Mouse (Mus musculus): ENCODE results near the gene Bicd1.
"Not testable (repeated sequence)": the region's sequence is repeated elsewhere in the genome, so short reads cannot be mapped to it uniquely, and the experiment has no call there.

The Bicd1 gene

GRCm38 (mm10) chr6:149408833-149409332 is at the start of gene Bicd1:
Gene Bicd1, plus strand, starts transcription at chr6:149408886.
- in situ Hi-C loops (cut with MboI; ENCODE audit: unreplicated experiment in 2 of 2), result no loop called here

- in situ Hi-C loops (cut with MboI; ENCODE audit: unreplicated experiment in 2 of 2), result not testable (repeated sequence)
Measured at GRCm38 (mm10) chr6:149362533-149362932, 46.2 kb upstream of the Bicd1 start.

GRCm38 (mm10) chr6:149365975-149366374 is 42.7 kb upstream of the Bicd1 start:
- in situ Hi-C loops (cut with MboI; ENCODE audit: unreplicated experiment in 2 of 2), result not testable (repeated sequence)

GRCm38 (mm10) chr6:149366403-149366802 is 42.3 kb upstream of the Bicd1 start:
- in situ Hi-C loops (cut with MboI; ENCODE audit: unreplicated experiment in 2 of 2), result no loop called here

GRCm38 (mm10) chr6:149374986-149375457 is 33.7 kb upstream of the Bicd1 start:
- in situ Hi-C loops (cut with MboI; ENCODE audit: unreplicated experiment in 2 of 2), result loop anchor here (5.0 kb wide), 6 partner anchors 38 to 318 kb away; partner anchors contain the start of genes Amn1 (in 1 of the 2), Gm10203 (in 1 of the 2) and Resf1 (in 1 of the 2)

- in situ Hi-C loops (cut with MboI; ENCODE audit: unreplicated experiment in 2 of 2), result no loop called here
Measured at GRCm38 (mm10) chr6:149383531-149383930, 25.2 kb upstream of the Bicd1 start.

- in situ Hi-C loops (cut with MboI; ENCODE audit: unreplicated experiment in 2 of 2), result no loop called here
Measured at GRCm38 (mm10) chr6:149386389-149386788, 22.3 kb upstream of the Bicd1 start.

- in situ Hi-C loops (cut with MboI; ENCODE audit: unreplicated experiment in 2 of 2), result not testable (repeated sequence)
Measured at GRCm38 (mm10) chr6:149389626-149390025, 19.1 kb upstream of the Bicd1 start.

GRCm38 (mm10) chr6:149399396-149399795 is 9.3 kb upstream of the Bicd1 start:
- in situ Hi-C loops (cut with MboI; ENCODE audit: unreplicated experiment in 2 of 2), result no loop called here

- in situ Hi-C loops (cut with MboI; ENCODE audit: unreplicated experiment in 2 of 2), result no loop called here
Measured at GRCm38 (mm10) chr6:149409341-149409740, 655 bp downstream of the Bicd1 start.

- in situ Hi-C loops (cut with MboI; ENCODE audit: unreplicated experiment in 2 of 2), result no loop called here
Measured at GRCm38 (mm10) chr6:149409845-149410244, 1.2 kb downstream of the Bicd1 start.

- in situ Hi-C loops (cut with MboI; ENCODE audit: unreplicated experiment in 2 of 2), result no loop called here
Measured at GRCm38 (mm10) chr6:149413256-149413655, 4.6 kb downstream of the Bicd1 start.

- in situ Hi-C loops (cut with MboI; ENCODE audit: unreplicated experiment in 2 of 2), result no loop called here
Measured at GRCm38 (mm10) chr6:149424748-149425147, 16.1 kb downstream of the Bicd1 start.

GRCm38 (mm10) chr6:149439140-149439539 is 30.5 kb downstream of the Bicd1 start:
- in situ Hi-C loops (cut with MboI; ENCODE audit: unreplicated experiment in 2 of 2), result no loop called here

GRCm38 (mm10) chr6:149442884-149443283 is 34.2 kb downstream of the Bicd1 start:
- in situ Hi-C loops (cut with MboI; ENCODE audit: unreplicated experiment in 2 of 2), result no loop called here

- in situ Hi-C loops (cut with MboI; ENCODE audit: unreplicated experiment in 2 of 2), result no loop called here
Measured at GRCm38 (mm10) chr6:149445854-149446253, 37.2 kb downstream of the Bicd1 start.

GRCm38 (mm10) chr6:149457324-149457723 is 48.6 kb downstream of the Bicd1 start:
- in situ Hi-C loops (cut with MboI; ENCODE audit: unreplicated experiment in 2 of 2), result no loop called here

- in situ Hi-C loops (cut with MboI; ENCODE audit: unreplicated experiment in 2 of 2), result no loop called here
Measured at GRCm38 (mm10) chr6:149460971-149461370, 52.3 kb downstream of the Bicd1 start.

- in situ Hi-C loops (cut with MboI; ENCODE audit: unreplicated experiment in 2 of 2), result no loop called here
Measured at GRCm38 (mm10) chr6:149471477-149471876, 62.8 kb downstream of the Bicd1 start.

GRCm38 (mm10) chr6:149472441-149472840 is 63.8 kb downstream of the Bicd1 start:
- in situ Hi-C loops (cut with MboI; ENCODE audit: unreplicated experiment in 2 of 2), result not testable (repeated sequence)

GRCm38 (mm10) chr6:149481868-149482267 is 73.2 kb downstream of the Bicd1 start:
- in situ Hi-C loops (cut with MboI; ENCODE audit: unreplicated experiment in 2 of 2), result not testable (repeated sequence)

GRCm38 (mm10) chr6:149494662-149495061 is 86.0 kb downstream of the Bicd1 start:
- in situ Hi-C loops (cut with MboI; ENCODE audit: unreplicated experiment in 2 of 2), result no loop called here

GRCm38 (mm10) chr6:149495925-149496324 is 87.2 kb downstream of the Bicd1 start:
- in situ Hi-C loops (cut with MboI; ENCODE audit: unreplicated experiment in 2 of 2), result no loop called here
